Mouse (Mus musculus) hindbrain, embryonic 11.5 days (tissue): Measurements from ENCODE around the gene Ppfibp1. TPM values are rescaled to one million over a fixed set of nuclear protein-coding genes. Genes with fewer than 3 reads are reported as not detected.

Experiments used
- ATAC-seq: fragments of 200-750 bp; cut with Nextera tagmentation; 2 replicates; pipeline ENCODE4 v1.8.0; 2017; ENCODE audit warnings: mild to moderate bottlenecking, moderate TSS enrichment, moderate library complexity; ENCODE audit not compliant: low FRiP score
- DNase-seq: peaks from one replicate; pipeline ENCODE4 v3.0.0-alpha.2; 2015; ENCODE audit warnings: low spot score
- H3K27ac ChIP-seq: fragments of 300-500 bp; sonication (generic); 2 replicates; pipeline ENCODE4 v1.5.1; 2014; ENCODE audit warnings: mild to moderate bottlenecking, low read depth, low read length
- H3K27me3 ChIP-seq: fragments of 300-500 bp; sonication (generic); 2 replicates; pipeline ENCODE4 v1.6.1; 2014; ENCODE audit warnings: mild to moderate bottlenecking, low read length, moderate library complexity, mixed read lengths; ENCODE audit not compliant: control insufficient read depth, insufficient read depth
- H3K36me3 ChIP-seq: fragments of 300-500 bp; sonication (generic); 2 replicates; pipeline ENCODE4 v1.6.1; 2014; ENCODE audit warnings: mild to moderate bottlenecking, low read length, moderate library complexity, mixed read lengths; ENCODE audit not compliant: control insufficient read depth, insufficient read depth
- H3K4me1 ChIP-seq: fragments of 300-500 bp; sonication (generic); replicated peaks from 2 replicates; pipeline ENCODE4 v1.6.1; 2014; ENCODE audit warnings: low read length, mixed read lengths; ENCODE audit not compliant: control insufficient read depth, insufficient read depth
- H3K4me2 ChIP-seq: fragments of 300-500 bp; sonication (generic); replicated peaks from 2 replicates; pipeline ENCODE4 v1.6.1; 2014; ENCODE audit warnings: mild to moderate bottlenecking, low read depth, low read length
- H3K4me3 ChIP-seq: fragments of 300-500 bp; sonication (generic); 2 replicates; pipeline ENCODE4 v1.5.1; 2014; ENCODE audit warnings: low read depth, low read length
- H3K9ac ChIP-seq: fragments of 300-500 bp; sonication (generic); 2 replicates; pipeline ENCODE4 v1.6.1; 2014; ENCODE audit warnings: low read depth, low read length
- H3K9me3 ChIP-seq: fragments of 300-500 bp; sonication (generic); 2 replicates; pipeline ENCODE4 v1.6.1; 2016; ENCODE audit warnings: low read length; ENCODE audit not compliant: control insufficient read depth
- WGBS: fragments of 180-500 bp; shearing (Covaris S2); extraction: QIAGEN DNeasy Blood & Tissue Kit; methylation state at CpG from one replicate; pipeline ENCODE4 v1.1.7; 2014; 5-methylcytosine and 5-hydroxymethylcytosine counted together
- polyA plus RNA-seq: library from polyadenylated mRNA; unstranded; fragments of >200 nt; fragmentation: Nextera tagmentation; extraction: Ambion mirVana; gene quantifications from 2 replicates; pipeline ENCODE4 v1.2.1, GENCODE M21; 2014

The Ppfibp1 gene
- polyA plus RNA-seq, 1 experiment from 2014 or later = 36.1 TPM

GRCm38 (mm10) chr6:146876820-146877219 lies 11.5 kb upstream of the Ppfibp1 start:
- Histone ChIP-seq H3K4me1 (no peaks in the 10 kb centered on the region), H3K4me2 (no peak overlapping the region), H3K27ac (no peak overlapping the region), H3K9ac (no peak overlapping the region), H3K9me3 (no peaks in the 10 kb centered on the region), H3K36me3 (no peaks in the 10 kb centered on the region), H3K4me3 (no peak overlapping the region), H3K27me3 (no peaks in the 10 kb centered on the region; the same call in 1 of the 2 replicates)
- ATAC-seq = no peak
- WGBS = 94% methylated on average over 2 of the region's 2 CpGs
- DNase-seq = no peak

GRCm38 (mm10) chr6:146877425-146878045 lies 10.8 kb upstream of the Ppfibp1 start:
- Histone ChIP-seq H3K27me3 (no peaks in the 10 kb centered on the region), H3K4me2 (no peak overlapping the region), H3K9ac (no peak overlapping the region), H3K9me3 (no peaks in the 10 kb centered on the region), H3K4me1 (no peaks in the 10 kb centered on the region), H3K36me3 (no peaks in the 10 kb centered on the region), H3K27ac (no peak overlapping the region), H3K4me3 (no peak overlapping the region)
- DNase-seq (no peak), ATAC-seq (no peak)
- WGBS = 94% methylated on average over 12 of the region's 12 CpGs

- Histone ChIP-seq H3K9me3 (no peaks in the 10 kb centered on the region), H3K4me1 (no peaks in the 10 kb centered on the region), H3K27me3 (no peaks in the 10 kb centered on the region), H3K9ac (no peak overlapping the region), H3K27ac (no peak overlapping the region), H3K4me2 (no peak overlapping the region), H3K4me3 (no peak overlapping the region), H3K36me3 (no peaks in the 10 kb centered on the region)
- WGBS = 37% methylated on average over 10 of the region's 10 CpGs
- ATAC-seq (no peak), DNase-seq (peak; percentile 10)
Observed at GRCm38 (mm10) chr6:146878926-146879325, 9.4 kb upstream of the Ppfibp1 start.

GRCm38 (mm10) chr6:146879856-146880255 lies 8.4 kb upstream of the Ppfibp1 start:
- Histone ChIP-seq H3K27ac (no peak overlapping the region), H3K4me1 (no peaks in the 10 kb centered on the region), H3K36me3 (no peaks in the 10 kb centered on the region), H3K9me3 (no peaks in the 10 kb centered on the region), H3K9ac (no peak overlapping the region), H3K4me2 (no peak overlapping the region), H3K27me3 (no peaks in the 10 kb centered on the region), H3K4me3 (no peak overlapping the region)
- no peak for ATAC-seq
- 89% methylated on average over 9 of the region's 9 CpGs for WGBS
- DNase-seq = no peak

- Histone ChIP-seq H3K9me3 (no peaks in the 10 kb centered on the region), H3K4me3 (no peak overlapping the region), H3K9ac (no peak overlapping the region), H3K27me3 (no peaks in the 10 kb centered on the region), H3K4me2 (no peak overlapping the region), H3K4me1 (no peaks in the 10 kb centered on the region), H3K36me3 (no peaks in the 10 kb centered on the region), H3K27ac (no peak overlapping the region)
- WGBS = 77% methylated on average over 4 of the region's 4 CpGs
- ATAC-seq (no peak), DNase-seq (no peak)
Observed at GRCm38 (mm10) chr6:146880296-146880695, 8.0 kb upstream of the Ppfibp1 start.

- Histone ChIP-seq H3K4me3 (no peak overlapping the region), H3K9me3 (no peaks in the 10 kb centered on the region), H3K27ac (no peak overlapping the region), H3K9ac (no peak overlapping the region), H3K36me3 (no peaks in the 10 kb centered on the region), H3K4me2 (no peak overlapping the region), H3K27me3 (no peaks in the 10 kb centered on the region), H3K4me1 (no peaks in the 10 kb centered on the region; the same call in 1 of the 2 replicates)
- ATAC-seq (no peak), DNase-seq (no peak)
- WGBS = 72% methylated on average over 13 of the region's 13 CpGs
Observed at GRCm38 (mm10) chr6:146881896-146882770, 6.2 kb upstream of the Ppfibp1 start.

GRCm38 (mm10) chr6:146883426-146883825 lies 4.9 kb upstream of the Ppfibp1 start:
- H3K36me3 ChIP-seq = no peaks in the 10 kb centered on the region
- no peaks in the 10 kb centered on the region; the same call in 1 of the 2 replicates for H3K4me1 ChIP-seq
- no peak overlapping the region for H3K4me2 ChIP-seq
- no peaks in the 10 kb centered on the region for H3K9me3 ChIP-seq
- no peak overlapping the region for H3K9ac ChIP-seq
- H3K27ac ChIP-seq = no peak overlapping the region
- H3K4me3 ChIP-seq = no peak overlapping the region
- WGBS = 58% methylated on average over 2 of the region's 2 CpGs
- ATAC-seq = no peak
- no peak for DNase-seq
- H3K27me3 ChIP-seq = no peaks in the 10 kb centered on the region

- Histone ChIP-seq H3K27ac (no peak overlapping the region), H3K36me3 (no peaks in the 10 kb centered on the region), H3K9me3 (no peaks in the 10 kb centered on the region), H3K9ac (no peak overlapping the region), H3K4me2 (no peak overlapping the region), H3K27me3 (no peaks in the 10 kb centered on the region), H3K4me3 (no peak overlapping the region), H3K4me1 (no peaks in the 10 kb centered on the region; the same call in 1 of the 2 replicates)
- 89% methylated on average over 3 of the region's 3 CpGs for WGBS
- DNase-seq (no peak), ATAC-seq (no peak)
Observed at GRCm38 (mm10) chr6:146884171-146884570, 4.1 kb upstream of the Ppfibp1 start.
